Mouse (Mus musculus): ENCODE measurements around the gene Smim27.

- TF ChIP-seq CTCF (IDR thresholded peaks at IDR 0.05; ENCODE audit: extremely low read depth, insufficient read depth, low read length) (no peak), POLR2A (IDR thresholded peaks at IDR 0.05; ENCODE audit: extremely low read depth, insufficient read depth, low read length) (no peak)
Measured at GRCm38 (mm10) chr4:40254385-40255103, 14.8 kb upstream of the Smim27 start.

Measured in cortical plate, adult 2 months (tissue).